Mouse (Mus musculus): ENCODE measurements around the gene Zfp945. TPM values are rescaled to one million over a fixed set of nuclear protein-coding genes. Genes with fewer than 3 reads are reported as not detected.

The Zfp945 gene
- polyA plus RNA-seq, 1 experiment from 2014 or later: 25.4 TPM

Other genes starting within 250 kb of the Zfp945 start
- not detected in 2 replicates for gene Vmn2r113, start 75.8 kb upstream of the Zfp945 start, polyA plus RNA-seq (2015; fragmentation: Nextera tagmentation; extraction: Ambion mirVana)
- gene Vmn2r-ps130, start 194.0 kb upstream of the Zfp945 start, polyA plus RNA-seq (2015; fragmentation: Nextera tagmentation; extraction: Ambion mirVana): not detected in 2 replicates

All from forebrain, embryonic 13.5 days (tissue).